Mouse (Mus musculus) MEL (cell line): ENCODE results near the gene Gm20696. TPM values are rescaled to one million over a fixed set of nuclear protein-coding genes. Genes with fewer than 3 reads are reported as not detected.

Source experiments
- DNase-seq: peaks from one replicate; pipeline ENCODE4 v3.0.0; 2011; ENCODE audit warnings: low read depth, low spot score
- H3K27ac ChIP-seq: 2 replicates; pipeline ENCODE4 v1.5.1; 2012; ENCODE audit warnings: low read depth, mild to moderate bottlenecking, control low read depth, low read length, moderate library complexity; ENCODE audit not compliant: control insufficient read depth
- H3K27me3 ChIP-seq, 2 experiments: fragments of 150-350 bp in 1 of 2; sonication (generic) in 1 of 2; 2 replicates each; pipeline ENCODE4 v1.6.1; 2012; ENCODE audit warnings: low read length in 2 of 2, mild to moderate bottlenecking in 2 of 2, improper control_type of control experiment in 1 of 2, moderate library complexity in 1 of 2; ENCODE audit not compliant: insufficient read depth in 2 of 2, control insufficient read depth in 1 of 2
- H3K36me3 ChIP-seq, 2 experiments: 2 replicates each; pipeline ENCODE4 v1.6.1; 2012 to 2014; ENCODE audit warnings: low read length in 2 of 2, improper control_type of control experiment in 1 of 2, inconsistent platforms in 1 of 2, mild to moderate bottlenecking in 1 of 2; ENCODE audit not compliant: insufficient read depth in 2 of 2, control insufficient read depth in 1 of 2
- H3K4me1 ChIP-seq, 2 experiments: fragments of 150-350 bp in 1 of 2; sonication (generic) in 1 of 2; 2 replicates each; pipeline ENCODE4 v1.6.1; 2012; ENCODE audit warnings: low read length in 2 of 2, improper control_type of control experiment in 1 of 2, mild to moderate bottlenecking in 1 of 2; ENCODE audit not compliant: insufficient read depth in 2 of 2, control insufficient read depth in 1 of 2
- H3K4me3 ChIP-seq, 2 experiments: fragments of 150-350 bp in 1 of 2; sonication (generic) in 1 of 2; 2 replicates each; pipeline ENCODE4 v1.5.1; 2012; ENCODE audit warnings: low read depth in 2 of 2, low read length in 2 of 2, mild to moderate bottlenecking in 2 of 2, moderate library complexity in 2 of 2, control low read depth in 1 of 2, improper control_type of control experiment in 1 of 2; ENCODE audit not compliant: control insufficient read depth in 1 of 2, insufficient read depth in 1 of 2
- H3K79me2 ChIP-seq: 2 replicates; pipeline ENCODE4 v1.6.1; 2012; ENCODE audit warnings: mild to moderate bottlenecking, low read length, moderate library complexity; ENCODE audit not compliant: control insufficient read depth, poor library complexity, insufficient read depth
- H3K9ac ChIP-seq: 2 replicates; pipeline ENCODE4 v1.6.1; 2012; ENCODE audit warnings: low read depth, mild to moderate bottlenecking, control low read depth, low read length, moderate library complexity; ENCODE audit not compliant: control insufficient read depth, poor library complexity, severe bottlenecking
- H3K9me3 ChIP-seq: fragments of 150-350 bp; sonication (generic); replicated peaks from 2 replicates; pipeline ENCODE4 v1.6.1; 2012; ENCODE audit warnings: mild to moderate bottlenecking, low read length, improper control_type of control experiment, moderate library complexity; ENCODE audit not compliant: insufficient read depth
- BHLHE40 ChIP-seq: IDR thresholded peaks from 2 replicates; pipeline ENCODE4 v1.6.1; 2012; ENCODE audit warnings: low read depth, mild to moderate bottlenecking, inconsistent platforms, low read length, improper control_type of control experiment, borderline replicate concordance
- CHD1 ChIP-seq: IDR thresholded peaks from 2 replicates; pipeline ENCODE4 v1.6.1; 2012; ENCODE audit warnings: low read depth, mild to moderate bottlenecking, inconsistent platforms, low read length, improper control_type of control experiment
- ELF1 ChIP-seq: IDR thresholded peaks from 2 replicates; pipeline ENCODE4 v1.6.1; 2014; ENCODE audit warnings: low read depth, mild to moderate bottlenecking, inconsistent platforms, low read length, improper control_type of control experiment, moderate library complexity
- EP300 ChIP-seq, 2 experiments: IDR thresholded peaks; 2 replicates each; pipeline ENCODE4 v1.6.1; 2011; ENCODE audit warnings: improper control_type of control experiment in 2 of 2, low read length in 2 of 2, low read depth in 1 of 2, mild to moderate bottlenecking in 1 of 2
- ETS1 ChIP-seq: IDR thresholded peaks from 2 replicates; pipeline ENCODE4 v1.6.1; 2012; ENCODE audit warnings: low read depth, mild to moderate bottlenecking, inconsistent platforms, low read length, improper control_type of control experiment, moderate library complexity
- GABPA ChIP-seq: IDR thresholded peaks from 2 replicates; pipeline ENCODE4 v1.6.1; 2012; ENCODE audit warnings: low read depth, mild to moderate bottlenecking, inconsistent platforms, low read length, improper control_type of control experiment, moderate library complexity
- GATA1 ChIP-seq: IDR thresholded peaks from 2 replicates; pipeline ENCODE4 v1.6.1; 2011; ENCODE audit warnings: low read depth, low read length, improper control_type of control experiment
- MAFK ChIP-seq: IDR thresholded peaks from 2 replicates; pipeline ENCODE4 v1.6.1; 2011; ENCODE audit warnings: low read depth, mild to moderate bottlenecking, low read length, improper control_type of control experiment, borderline replicate concordance
- MAX ChIP-seq: IDR thresholded peaks from 2 replicates; pipeline ENCODE4 v1.6.1; 2011; ENCODE audit warnings: low read length, improper control_type of control experiment
- MAZ ChIP-seq: IDR thresholded peaks from 2 replicates; pipeline ENCODE4 v1.6.1; 2012; ENCODE audit warnings: low read depth, mild to moderate bottlenecking, inconsistent platforms, low read length, improper control_type of control experiment
- MEF2A ChIP-seq: IDR thresholded peaks from 2 replicates; pipeline ENCODE4 v1.6.1; 2014; ENCODE audit warnings: low read depth, mild to moderate bottlenecking, inconsistent platforms, low read length, improper control_type of control experiment; ENCODE audit not compliant: poor library complexity, insufficient replicate concordance, severe bottlenecking; ENCODE audit errors: extremely low read depth
- MXI1 ChIP-seq: IDR thresholded peaks from 2 replicates; pipeline ENCODE4 v1.6.1; 2011; ENCODE audit warnings: mild to moderate bottlenecking, low read depth, low read length, improper control_type of control experiment
- MYC ChIP-seq: IDR thresholded peaks from 2 replicates; pipeline ENCODE4 v1.6.1; 2011; ENCODE audit warnings: low read depth, mild to moderate bottlenecking, low read length, improper control_type of control experiment, moderate library complexity
- NELFE ChIP-seq: IDR thresholded peaks from 2 replicates; pipeline ENCODE4 v1.6.1; 2011; ENCODE audit warnings: low read depth, low read length, improper control_type of control experiment
- NRF1 ChIP-seq: IDR thresholded peaks from 2 replicates; pipeline ENCODE4 v1.6.1; 2014; ENCODE audit warnings: low read depth, mild to moderate bottlenecking, inconsistent platforms, low read length, improper control_type of control experiment, moderate library complexity; ENCODE audit not compliant: poor library complexity, insufficient read depth, severe bottlenecking
- POLR2AphosphoS2 ChIP-seq: IDR thresholded peaks from 2 replicates; pipeline ENCODE4 v1.6.1; 2011; ENCODE audit warnings: low read length, improper control_type of control experiment
- RAD21 ChIP-seq: IDR thresholded peaks from 2 replicates; pipeline ENCODE4 v1.6.1; 2011; ENCODE audit warnings: mild to moderate bottlenecking, low read depth, low read length, improper control_type of control experiment
- RCOR1 ChIP-seq: IDR thresholded peaks from 2 replicates; pipeline ENCODE4 v1.6.1; 2012; ENCODE audit warnings: low read depth, mild to moderate bottlenecking, inconsistent platforms, low read length, improper control_type of control experiment
- SIN3A ChIP-seq: IDR thresholded peaks from 2 replicates; pipeline ENCODE4 v1.6.1; 2012; ENCODE audit warnings: low read length, improper control_type of control experiment, inconsistent platforms
- SMC3 ChIP-seq: IDR thresholded peaks from 2 replicates; pipeline ENCODE4 v1.6.1; 2011; ENCODE audit warnings: low read depth, low read length, improper control_type of control experiment
- TAL1 ChIP-seq: IDR thresholded peaks from 2 replicates; pipeline ENCODE4 v1.6.1; 2012; ENCODE audit warnings: mild to moderate bottlenecking, inconsistent platforms, low read length, moderate library complexity, mixed read lengths
- UBTF ChIP-seq: IDR thresholded peaks from 2 replicates; pipeline ENCODE4 v1.6.1; 2012; ENCODE audit warnings: low read depth, mild to moderate bottlenecking, inconsistent platforms, low read length, improper control_type of control experiment, moderate library complexity, borderline replicate concordance; ENCODE audit not compliant: insufficient read depth
- USF1 ChIP-seq: IDR thresholded peaks from 2 replicates; pipeline ENCODE4 v1.6.1; 2014; ENCODE audit warnings: low read depth, mild to moderate bottlenecking, inconsistent platforms, low read length, improper control_type of control experiment, moderate library complexity
- USF2 ChIP-seq, 2 experiments: IDR thresholded peaks; 2 replicates each; pipeline ENCODE4 v1.6.1; 2011 to 2012; ENCODE audit warnings: improper control_type of control experiment in 2 of 2, low read length in 2 of 2, borderline replicate concordance in 1 of 2, inconsistent platforms in 1 of 2, low read depth in 1 of 2, mild to moderate bottlenecking in 1 of 2; ENCODE audit not compliant: insufficient read depth in 1 of 2
- ZKSCAN1 ChIP-seq: IDR thresholded peaks from 2 replicates; pipeline ENCODE4 v1.6.1; 2012; ENCODE audit warnings: low read depth, mild to moderate bottlenecking, inconsistent platforms, low read length, improper control_type of control experiment, moderate library complexity
- ZMIZ1 ChIP-seq: IDR thresholded peaks from 2 replicates; pipeline ENCODE4 v1.6.1; 2012; ENCODE audit warnings: low read depth, mild to moderate bottlenecking, inconsistent platforms, low read length, improper control_type of control experiment, moderate library complexity
- polyA plus RNA-seq, 2 experiments: library from polyadenylated mRNA; stranded (reverse) in 1 of 2; unstranded in 1 of 2; fragments of >175 nt in 1 of 2; fragments of >200 nt in 1 of 2; gene quantifications; 2 replicates each; pipeline versions ENCODE4 v1.2.1 to v1.2.4; 2012; ENCODE audit warnings: low replicate concordance in 2 of 2, low read depth in 1 of 2; ENCODE audit not compliant: insufficient read length in 2 of 2, insufficient read depth in 1 of 2, missing spikeins in 1 of 2
- total RNA-seq: library from RNA; depleted of rRNA; stranded (reverse); fragments of 300-350 nt; gene quantifications from 2 replicates; pipeline ENCODE4 v1.2.3, GENCODE M21; 2012

The Gm20696 gene
- total and polyA plus RNA-seq, 3 experiments = 0.07 to 0.39 TPM; not detected in 1

GRCm38 (mm10) chr6:99328146-99328545 lies 338.5 kb downstream of the Gm20696 start:
- Histone ChIP-seq H3K79me2 (no peaks in the 10 kb centered on the region), H3K4me1 (no peaks in the 10 kb centered on the region; a peak in 1 of 4 replicates), H3K9ac (no peak overlapping the region), H3K36me3 (no peaks in the 10 kb centered on the region), H3K27ac (no peak overlapping the region), H3K27me3 (no peaks in the 10 kb centered on the region), H3K9me3 (no peaks in the 10 kb centered on the region), H3K4me3 (no peak overlapping the region)
- no peak for TF ChIP-seq MXI1
- TF ChIP-seq SIN3A = no peak
- TF ChIP-seq MAFK = no peak
- TF ChIP-seq USF2 (IDR thresholded peaks at IDR 0.05; ENCODE audit: borderline replicate concordance in 1 of 2, insufficient read depth in 1 of 2, low read depth in 1 of 2, low read length in 2 of 2) = no peak
- no peak for TF ChIP-seq MAX
- no peak for TF ChIP-seq MAZ
- TF ChIP-seq GATA1 = no peak
- TF ChIP-seq MYC = no peak
- no peak for TF ChIP-seq ETS1
- no peak for DNase-seq

GRCm38 (mm10) chr6:99327721-99328120 lies 338.9 kb downstream of the Gm20696 start:
- no peaks in the 10 kb centered on the region for H3K79me2 ChIP-seq

GRCm38 (mm10) chr6:99325881-99326280 lies 340.7 kb downstream of the Gm20696 start:
- no peaks in the 10 kb centered on the region for H3K79me2 ChIP-seq
- no peak overlapping the region for H3K9ac ChIP-seq
- H3K9me3 ChIP-seq = no peaks in the 10 kb centered on the region
- DNase-seq = no peak
- H3K4me1 ChIP-seq = peaks cover 0 to 6% of the 10 kb centered on the region in 2 experiments; a peak in 3 of 4 replicates
- H3K4me3 ChIP-seq = no peak overlapping the region
- no peaks in the 10 kb centered on the region for H3K27me3 ChIP-seq
- H3K27ac ChIP-seq = no peak overlapping the region
- H3K36me3 ChIP-seq = peaks cover 0 to 8% of the 10 kb centered on the region in 2 experiments; a peak in 2 of 4 replicates
- TF ChIP-seq NRF1 (no peak), UBTF (no peak), MAFK (no peak), EP300 (IDR thresholded peaks at IDR 0.05; ENCODE audit: low read depth in 1 of 2, low read length in 2 of 2) (no peak), MEF2A (no peak), CHD1 (no peak), ELF1 (no peak), TAL1 (no peak), RCOR1 (no peak), MXI1 (no peak), USF2 (IDR thresholded peaks at IDR 0.05; ENCODE audit: borderline replicate concordance in 1 of 2, insufficient read depth in 1 of 2, low read depth in 1 of 2, low read length in 2 of 2) (no peak), MYC (no peak), SMC3 (no peak), USF1 (no peak), GABPA (no peak)

More at GRCm38 (mm10) chr6:99327721-99328120, 338.9 kb downstream of the Gm20696 start:
- Histone ChIP-seq H3K27me3 (no peaks in the 10 kb centered on the region), H3K9me3 (no peaks in the 10 kb centered on the region), H3K9ac (no peak overlapping the region), H3K36me3 (peaks cover 0 to 1% of the 10 kb centered on the region in 2 experiments; a peak in 1 of 4 replicates), H3K27ac (no peak overlapping the region), H3K4me1 (peaks cover 0 to 1% of the 10 kb centered on the region in 2 experiments; a peak in 3 of 4 replicates), H3K4me3 (no peak overlapping the region)
- no peak for DNase-seq
- no peak for TF ChIP-seq ZKSCAN1
- TF ChIP-seq BHLHE40 = no peak
- TF ChIP-seq POLR2AphosphoS2 = no peak
- TF ChIP-seq RCOR1 = no peak
- no peak for TF ChIP-seq ZMIZ1
- TF ChIP-seq MAZ = no peak
- no peak for TF ChIP-seq NELFE
- TF ChIP-seq RAD21 = no peak
- no peak for TF ChIP-seq SMC3
- no peak for TF ChIP-seq ELF1
- TF ChIP-seq MXI1 = no peak
- no peak for TF ChIP-seq NRF1
- no peak for TF ChIP-seq GATA1
